Mouse (Mus musculus) small intestine, adult 10 weeks (tissue): Measurements from ENCODE around the gene Dctn1. TPM values are rescaled to one million over a fixed set of nuclear protein-coding genes. Genes with fewer than 3 reads are reported as not detected.

Source experiments
- polyA plus RNA-seq: library from polyadenylated mRNA; stranded (reverse); fragments of 350-450 nt; fragmentation: Illumina TruSeq; extraction: RNeasy Lipid Tissue Mini Kit (QIAGEN cat#74804); gene quantifications from one replicate; pipeline ENCODE4 v1.2.3, GENCODE M21; 2014; ENCODE audit warnings: low replicate concordance

Dctn1 gene
- 9.4 TPM for polyA plus RNA-seq

DNA sequence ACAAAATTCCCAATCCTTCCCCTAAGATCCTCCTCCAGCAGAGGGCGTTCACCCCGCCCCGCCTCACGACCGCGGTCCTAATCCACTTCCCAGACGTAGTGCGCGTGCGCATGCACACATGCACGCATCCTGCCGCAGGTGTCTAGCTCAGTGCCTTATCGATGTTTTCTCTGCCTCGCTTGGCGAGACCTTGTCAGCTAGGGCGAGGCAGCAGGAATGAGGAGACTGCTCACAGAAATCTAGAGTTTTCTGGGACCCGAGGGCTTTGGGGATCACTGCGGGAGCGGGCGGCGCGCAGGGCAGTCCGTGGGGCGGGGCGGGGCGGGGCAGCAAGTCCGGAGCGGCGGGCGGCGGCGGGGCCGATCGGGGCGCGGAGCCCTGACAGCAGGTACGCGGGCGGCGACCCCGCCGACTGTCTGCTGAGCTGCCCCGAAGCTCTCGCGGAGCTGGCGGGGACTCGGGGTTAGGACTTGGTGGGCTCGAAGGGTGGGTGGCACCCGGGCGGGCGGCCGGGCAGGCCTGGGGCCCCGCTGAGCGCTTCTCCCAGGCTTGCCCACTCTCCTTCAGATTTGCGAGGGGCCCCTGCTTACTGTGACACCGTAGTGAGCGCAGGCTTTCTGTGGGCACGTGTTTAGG is at the start of gene Dctn1:
Gene Dctn1, plus strand, starts transcription at position 314 of the 636 bp plus-strand sequence.

DNA sequence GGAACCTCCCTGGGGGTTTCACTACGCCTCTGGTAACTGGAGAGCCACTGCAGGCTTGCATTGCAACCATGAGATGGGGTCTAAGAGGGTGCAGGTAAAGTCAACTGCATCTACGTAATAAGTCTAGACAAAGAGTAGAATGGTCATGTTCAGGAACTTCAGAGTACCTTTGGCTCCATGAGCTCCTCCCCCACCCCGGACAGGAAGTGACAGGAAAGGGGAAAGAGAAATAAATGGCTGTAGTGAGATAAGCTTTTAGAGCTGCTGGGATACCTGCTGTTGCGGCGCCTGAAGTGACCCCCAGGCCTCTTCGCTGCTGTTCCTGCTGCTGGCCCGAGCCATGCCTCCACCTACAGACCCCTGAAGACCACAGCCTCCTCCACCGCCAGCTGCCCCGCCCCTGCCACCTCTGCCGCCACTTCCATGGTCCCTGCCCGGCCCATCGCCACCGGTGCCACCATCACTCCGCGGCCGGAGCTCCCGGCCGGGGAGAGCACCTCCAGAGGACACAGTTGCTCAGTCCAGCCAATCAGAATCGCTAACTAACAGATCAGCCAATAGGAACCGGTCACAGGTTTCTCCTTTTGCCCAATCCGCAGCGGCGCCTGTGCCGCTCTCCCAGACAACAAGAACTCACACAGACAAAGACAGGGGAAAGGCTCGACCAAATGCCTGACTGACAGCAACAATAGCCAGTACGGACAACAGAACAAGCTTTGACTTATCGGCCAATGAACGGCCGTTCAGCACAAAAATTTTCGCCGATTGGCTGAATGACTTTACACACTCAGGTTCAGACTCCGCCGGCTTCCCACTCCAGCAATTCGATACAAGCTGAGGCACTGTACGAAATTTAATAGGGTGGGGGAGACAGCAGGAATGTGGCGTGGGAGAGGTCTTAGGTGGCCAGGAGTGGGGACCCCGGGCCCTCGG is 44.5 kb upstream of the Dctn1 start, which contains the start of gene Wbp1:
Gene Wbp1, minus strand, starts transcription at position 630 of the 933 bp plus-strand sequence.

DNA sequence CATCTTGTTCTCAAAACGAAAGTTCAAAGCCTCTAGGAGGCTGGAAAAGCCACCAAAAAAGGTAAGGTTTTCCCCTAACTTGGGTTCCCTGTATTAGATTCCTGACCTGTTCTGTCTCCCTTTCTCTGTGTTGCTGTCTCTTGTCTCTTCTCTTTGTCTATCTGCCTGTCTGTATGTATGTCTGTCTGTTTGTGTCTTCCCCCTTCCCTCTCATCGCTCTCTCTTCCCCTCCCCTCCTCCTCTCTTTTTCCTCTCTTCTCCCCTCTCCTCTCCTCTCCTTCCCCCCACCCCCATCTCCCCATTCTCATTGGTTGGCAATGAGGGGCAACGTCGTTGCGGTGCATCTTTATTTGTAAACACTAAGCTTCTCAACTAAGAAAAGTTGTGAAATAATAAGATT is 40.4 kb upstream of the Dctn1 start, which contains the start of gene Ino80b:
Gene Ino80b, minus strand, starts transcription at position 101 of the 400 bp plus-strand sequence.

DNA sequence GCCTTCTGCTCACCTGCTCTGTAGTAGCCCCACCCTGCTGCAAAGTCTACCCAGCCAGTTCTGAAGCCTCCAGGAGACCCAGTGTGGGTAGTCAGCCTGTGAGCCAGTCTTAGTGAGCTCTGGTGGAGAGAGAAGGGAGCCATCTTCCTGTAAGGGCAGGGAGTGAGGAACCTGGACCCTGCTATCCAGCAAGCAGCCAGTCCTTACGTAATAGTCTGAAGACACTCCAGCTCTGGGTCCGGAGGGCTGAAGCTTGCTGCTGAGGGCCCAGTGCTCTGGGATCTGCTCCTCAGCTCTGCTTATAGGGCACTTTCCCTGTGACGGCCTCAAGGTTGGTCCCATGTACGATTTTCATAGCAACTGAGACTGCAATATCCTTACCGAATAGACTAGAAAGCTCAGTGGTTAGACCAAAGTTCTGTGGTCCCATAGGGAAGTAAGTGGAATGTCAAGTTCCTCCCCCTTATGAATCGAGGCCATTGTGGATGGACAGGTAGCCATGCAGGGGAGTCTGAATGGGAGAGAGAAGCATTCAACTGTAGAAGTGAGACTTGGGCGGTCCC is 30.7 kb upstream of the Dctn1 start, which contains the start of gene Rtkn:
Gene Rtkn, plus strand, starts transcription at position 513 of the 563 bp plus-strand sequence.

DNA sequence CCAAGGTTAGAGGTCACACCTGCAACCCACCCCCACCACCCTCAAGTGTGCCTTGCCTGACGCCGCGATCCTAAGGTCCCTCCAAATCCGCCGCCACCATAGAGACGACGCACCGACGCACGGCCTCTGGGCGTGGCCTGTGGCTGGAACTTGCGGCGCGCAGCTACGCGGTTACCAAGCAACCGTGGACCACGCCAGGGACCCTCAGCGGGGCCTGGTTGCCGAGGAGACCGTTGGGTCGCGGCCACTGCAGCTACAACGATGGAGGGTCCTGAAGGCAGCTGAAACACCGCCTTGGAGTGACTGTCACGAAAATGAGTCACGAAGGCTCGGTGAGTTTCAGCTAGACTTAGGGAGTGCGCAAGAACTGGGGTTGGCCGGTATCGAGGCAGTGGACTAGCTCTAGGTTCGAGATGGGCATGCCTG is 9.4 kb upstream of the Dctn1 start, which contains the start of the genes Wdr54 and 1700003E16Rik:
Gene Wdr54, minus strand, starts transcription at position 139 of the 426 bp plus-strand sequence.
Gene 1700003E16Rik, plus strand, starts transcription at position 146 of the 426 bp plus-strand sequence.

DNA sequence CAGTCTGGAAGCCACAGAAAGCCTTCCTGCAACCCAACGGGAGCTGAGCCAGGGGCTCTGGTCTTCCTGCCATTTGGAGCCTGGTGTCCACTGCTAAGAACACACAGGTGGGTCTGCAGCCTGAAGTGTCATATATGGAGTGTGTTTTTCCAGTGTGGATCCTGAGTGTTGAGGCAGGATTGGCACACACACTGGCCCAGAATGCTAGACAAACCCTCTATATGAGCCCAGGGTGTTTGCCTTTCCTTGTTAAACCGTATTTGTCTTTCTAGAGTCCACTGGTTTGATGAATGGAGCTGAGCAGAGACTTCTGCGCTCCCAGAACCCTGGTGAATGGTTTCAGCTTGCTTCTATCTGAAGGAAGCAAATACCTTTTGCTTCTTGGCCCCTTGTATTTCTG is 54.1 kb downstream of the Dctn1 start, which contains the start of gene Slc4a5:
Gene Slc4a5, plus strand, starts transcription at position 15 of the 400 bp plus-strand sequence.

Other genes starting within 250 kb of the Dctn1 start
- gene Sema4f, start 226.2 kb upstream of the Dctn1 start, polyA plus RNA-seq: 0.11 TPM
- not detected for gene M1ap, start 219.0 kb upstream of the Dctn1 start, polyA plus RNA-seq
- not detected for gene Dok1, start 132.4 kb upstream of the Dctn1 start, polyA plus RNA-seq
- 0.45 TPM for gene Loxl3, start 131.7 kb upstream of the Dctn1 start, polyA plus RNA-seq
- gene Aup1, start 111.4 kb upstream of the Dctn1 start, polyA plus RNA-seq: 11.1 TPM
- gene Htra2, start 110.6 kb upstream of the Dctn1 start, polyA plus RNA-seq: 2.1 TPM
- 1.6 TPM for gene Dqx1, start 108.1 kb upstream of the Dctn1 start, polyA plus RNA-seq
- not detected for gene Tlx2, start 95.6 kb upstream of the Dctn1 start, polyA plus RNA-seq
- 1.4 TPM for gene Pcgf1, start 88.1 kb upstream of the Dctn1 start, polyA plus RNA-seq
- gene Lbx2, start 79.6 kb upstream of the Dctn1 start, polyA plus RNA-seq: not detected
- not detected for gene Ccdc142, start 64.3 kb upstream of the Dctn1 start, polyA plus RNA-seq
- gene Gm42688, start 64.3 kb upstream of the Dctn1 start, polyA plus RNA-seq: 2.8 TPM
- gene Mrpl53, start 56.9 kb upstream of the Dctn1 start, polyA plus RNA-seq: 26.2 TPM
- 1.9 TPM for gene Mogs, start 50.4 kb upstream of the Dctn1 start, polyA plus RNA-seq
- gene Wbp1, start 44.4 kb upstream of the Dctn1 start, polyA plus RNA-seq: 8.2 TPM
- not detected for gene Ino80b, start 40.5 kb upstream of the Dctn1 start, polyA plus RNA-seq
- gene Rtkn, start 30.5 kb upstream of the Dctn1 start, polyA plus RNA-seq: not detected
- not detected for gene Wdr54, start 9.5 kb upstream of the Dctn1 start, polyA plus RNA-seq
- not detected for gene 1700003E16Rik, start 9.5 kb upstream of the Dctn1 start, polyA plus RNA-seq
- 11.4 TPM for gene Slc4a5, start 53.9 kb downstream of the Dctn1 start, polyA plus RNA-seq
- gene Mthfd2, start 160.0 kb downstream of the Dctn1 start, polyA plus RNA-seq: 5.8 TPM
- 150 TPM for gene Mob1a, start 160.1 kb downstream of the Dctn1 start, polyA plus RNA-seq
- 40.9 TPM for gene Bola3, start 183.2 kb downstream of the Dctn1 start, polyA plus RNA-seq